Mouse (Mus musculus): Measurements from ENCODE around the gene Oas1f.

- TF ChIP-seq POLR2A (IDR thresholded peaks at IDR 0.05; ENCODE audit: insufficient read length, low read depth) (no peak), REST (IDR thresholded peaks at IDR 0.05; ENCODE audit: insufficient read depth, insufficient read length) (no peak), USF1 (IDR thresholded peaks at IDR 0.05; ENCODE audit: low read depth) (no peak), MAX (IDR thresholded peaks at IDR 0.05; ENCODE audit: low read depth) (no peak), TCF3 (IDR thresholded peaks at IDR 0.05; ENCODE audit: insufficient read length, low read depth) (no peak), CEBPB (IDR thresholded peaks at IDR 0.05; ENCODE audit: insufficient read depth, poor library complexity, severe bottlenecking) (no peak), POLR2AphosphoS2 (IDR thresholded peaks at IDR 0.05; ENCODE audit: insufficient read length, low read depth) (no peak)
These were observed 54.9 kb downstream of the Oas1f start for GRCm38 (mm10) chr5:120902056-120902455.

All from myocyte (in vitro differentiated cells).